Mouse (Mus musculus) spleen, postnatal 36 days (tissue): Measurements from ENCODE around the gene Trpc5.

ENCODE experiments used
- DNase-seq, 2 experiments: peaks; one replicate each; pipeline ENCODE4 v3.0.0; 2022; ENCODE audit warnings: low spot score in 2 of 2, mixed read lengths in 1 of 2

Trpc5 gene

GRCm38 (mm10) chrX:144337938-144338337 lies 350.0 kb downstream of the Trpc5 start:
- DNase-seq = no peak

GRCm38 (mm10) chrX:144335332-144336015 lies 352.5 kb downstream of the Trpc5 start:
- DNase-seq = no peak
